Mouse (Mus musculus) heart, postnatal 0 days (tissue): ENCODE measurements at regions not wholly inside any gene's neighbourhood (a gene's known extent, or its start where the extent isn't known, plus 50 kb on each side); places are given as distances from the start of the nearest gene placed in this dataset.

ENCODE experiments used
- CTCF ChIP-seq: IDR thresholded peaks from 2 replicates; pipeline ENCODE4 v1.5.1; 2016; ENCODE audit warnings: antibody characterized with exemption, control low read depth, low read depth
- EP300 ChIP-seq: IDR thresholded peaks from 2 replicates; pipeline ENCODE4 v1.6.1; 2016; ENCODE audit warnings: antibody characterized with exemption, low read depth

DNA sequence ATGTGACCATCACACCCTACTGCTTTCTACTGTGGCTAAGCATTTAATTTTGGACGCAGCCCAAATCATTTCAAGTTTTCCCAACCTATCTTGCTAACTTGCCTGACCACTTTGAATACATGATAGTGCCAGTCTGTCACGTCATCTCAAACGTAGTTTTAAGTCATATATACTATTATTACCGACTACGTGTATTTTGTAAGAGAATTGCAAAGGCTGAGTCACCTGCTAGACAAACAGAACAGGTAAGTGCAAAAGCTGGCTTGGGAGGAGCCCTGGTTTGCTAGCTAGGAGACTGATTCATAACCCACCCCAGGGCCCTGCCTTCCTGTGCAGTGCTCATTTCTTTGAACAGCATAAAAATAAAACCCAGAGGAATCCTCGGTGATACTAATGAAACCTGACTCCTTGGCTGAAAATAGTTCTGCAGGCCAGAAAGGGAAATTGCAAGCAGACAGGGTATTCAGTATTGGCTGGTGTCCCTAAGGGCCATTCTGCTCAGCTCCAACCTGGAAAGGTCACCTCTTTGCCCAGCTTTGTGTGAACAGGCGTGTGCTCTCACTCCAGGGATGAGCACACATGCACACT, 208.9 kb upstream of the Cpeb2 start:
- TF ChIP-seq CTCF (no peak), EP300 (no peak)
